Mouse (Mus musculus): ENCODE data around the gene Gm12248. TPM values are rescaled to one million over a fixed set of nuclear protein-coding genes. Genes with fewer than 3 reads are reported as not detected.
A peak's percentile ranks its signal among the peaks of the same experiment; 100 is the strongest.

Gene Gm12248
- polyA plus RNA-seq, 1 experiment from 2014 or later: not detected

GRCm38 (mm10) chr11:58125021-58125420 is 32.1 kb upstream of the Gm12248 start:
- H3K4me3 ChIP-seq (ENCODE audit: low read length): no peak overlapping the region
- H3K9me3 ChIP-seq (ENCODE audit: low read length): no peaks in the 10 kb centered on the region
- no peak overlapping the region for H3K9ac ChIP-seq (replicated peaks; ENCODE audit: low read length)
- 85% methylated on average over 11 of the region's 11 CpGs for WGBS
- H3K27me3 ChIP-seq (ENCODE audit: insufficient read depth, low read length): no peaks in the 10 kb centered on the region
- no peak overlapping the region for H3K27ac ChIP-seq (ENCODE audit: low read length)
- H3K4me1 ChIP-seq (ENCODE audit: insufficient read depth, low read length): no peaks in the 10 kb centered on the region
- H3K36me3 ChIP-seq (ENCODE audit: insufficient read depth, low read length): peaks cover 53% of the 10 kb centered on the region
- no peak overlapping the region for H3K4me2 ChIP-seq (replicated peaks; ENCODE audit: low read depth, low read length)
- no peak for ATAC-seq (ENCODE audit: low FRiP score, low TSS enrichment)

- Histone ChIP-seq H3K27me3 (ENCODE audit: insufficient read depth, low read length) (no peaks in the 10 kb centered on the region), H3K9me3 (ENCODE audit: low read length) (no peaks in the 10 kb centered on the region), H3K36me3 (ENCODE audit: insufficient read depth, low read length) (peaks cover 55% of the 10 kb centered on the region), H3K4me1 (ENCODE audit: insufficient read depth, low read length) (no peaks in the 10 kb centered on the region), H3K4me3 (ENCODE audit: low read length) (no peak overlapping the region), H3K9ac (replicated peaks; ENCODE audit: low read length) (no peak overlapping the region), H3K27ac (ENCODE audit: low read length) (no peak overlapping the region), H3K4me2 (replicated peaks; ENCODE audit: low read depth, low read length) (no peak overlapping the region)
- 89% methylated on average over 2 of the region's 2 CpGs for WGBS
- ATAC-seq (ENCODE audit: low FRiP score, low TSS enrichment): no peak
Observed at GRCm38 (mm10) chr11:58123711-58124110, 30.8 kb upstream of the Gm12248 start.

DNA sequence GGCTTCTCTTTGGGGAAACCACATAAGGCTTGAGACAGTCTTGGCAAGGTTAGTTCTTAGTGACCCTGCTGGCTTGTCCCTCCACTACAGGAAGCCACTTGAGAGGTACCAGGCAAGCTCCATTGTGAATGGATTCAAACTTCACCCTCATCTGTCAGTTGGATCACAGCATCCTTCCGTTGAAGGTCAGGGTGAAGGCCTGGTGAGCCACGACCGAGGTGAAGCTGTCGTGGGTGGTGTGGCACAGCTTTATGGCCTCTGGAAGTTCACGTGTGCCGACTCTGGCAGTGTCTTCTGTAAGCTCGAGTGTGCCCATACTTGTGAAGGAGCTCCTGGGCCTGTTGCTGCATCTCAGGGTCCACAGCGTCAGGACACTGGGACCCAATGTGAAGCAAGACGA is 28.4 kb upstream of the Gm12248 start:
- no peak overlapping the region for H3K4me2 ChIP-seq (replicated peaks; ENCODE audit: low read depth, low read length)
- ATAC-seq (ENCODE audit: low FRiP score, low TSS enrichment): no peak
- H3K4me1 ChIP-seq (ENCODE audit: insufficient read depth, low read length): no peaks in the 10 kb centered on the region
- 82% methylated on average over 9 of the region's 9 CpGs for WGBS
- H3K9me3 ChIP-seq (ENCODE audit: low read length): no peaks in the 10 kb centered on the region
- H3K4me3 ChIP-seq (ENCODE audit: low read length): no peak overlapping the region
- no peaks in the 10 kb centered on the region for H3K27me3 ChIP-seq (ENCODE audit: insufficient read depth, low read length)
- no peak overlapping the region for H3K27ac ChIP-seq (ENCODE audit: low read length)
- H3K9ac ChIP-seq (replicated peaks; ENCODE audit: low read length): no peak overlapping the region
- peaks cover 67% of the 10 kb centered on the region for H3K36me3 ChIP-seq (ENCODE audit: insufficient read depth, low read length)

DNA sequence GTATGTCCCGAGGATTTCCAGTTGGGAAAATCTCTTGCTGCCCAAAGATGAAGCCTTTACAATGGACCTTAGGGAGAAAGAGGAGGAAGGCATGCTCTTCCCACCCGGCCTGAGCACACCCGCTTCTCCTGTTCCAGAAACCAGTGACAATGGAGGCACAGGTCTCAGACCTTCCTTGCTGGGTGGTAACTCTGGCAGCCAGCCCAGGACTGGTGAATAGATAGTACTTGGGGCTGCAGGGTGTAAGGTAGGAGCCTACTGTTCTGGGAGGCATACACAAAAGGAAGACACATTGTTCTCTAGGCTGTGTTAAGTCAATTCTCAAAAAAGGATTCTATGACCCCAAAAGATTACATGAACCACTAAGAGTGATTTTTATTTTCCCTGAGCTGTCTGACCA is 27.7 kb upstream of the Gm12248 start:
- Histone ChIP-seq H3K4me1 (ENCODE audit: insufficient read depth, low read length) (no peaks in the 10 kb centered on the region), H3K4me2 (replicated peaks; ENCODE audit: low read depth, low read length) (no peak overlapping the region), H3K4me3 (ENCODE audit: low read length) (no peak overlapping the region), H3K9ac (replicated peaks; ENCODE audit: low read length) (no peak overlapping the region), H3K27me3 (ENCODE audit: insufficient read depth, low read length) (no peaks in the 10 kb centered on the region), H3K36me3 (ENCODE audit: insufficient read depth, low read length) (peaks cover 69% of the 10 kb centered on the region), H3K9me3 (ENCODE audit: low read length) (no peaks in the 10 kb centered on the region), H3K27ac (ENCODE audit: low read length) (no peak overlapping the region)
- no peak for ATAC-seq (ENCODE audit: low FRiP score, low TSS enrichment)
- 84% methylated on average over 3 of the region's 3 CpGs for WGBS

- no peak for ATAC-seq (ENCODE audit: low FRiP score, low TSS enrichment)
- Histone ChIP-seq H3K36me3 (ENCODE audit: insufficient read depth, low read length) (peaks cover 79% of the 10 kb centered on the region), H3K27ac (ENCODE audit: low read length) (no peak overlapping the region), H3K27me3 (ENCODE audit: insufficient read depth, low read length) (no peaks in the 10 kb centered on the region), H3K9ac (replicated peaks; ENCODE audit: low read length) (no peak overlapping the region), H3K4me2 (replicated peaks; ENCODE audit: low read depth, low read length) (no peak overlapping the region), H3K9me3 (ENCODE audit: low read length) (no peaks in the 10 kb centered on the region), H3K4me3 (ENCODE audit: low read length) (no peak overlapping the region), H3K4me1 (ENCODE audit: insufficient read depth, low read length) (no peaks in the 10 kb centered on the region)
- 87% methylated on average over 10 of the region's 10 CpGs for WGBS
Observed at GRCm38 (mm10) chr11:58117044-58117652, 24.2 kb upstream of the Gm12248 start.

- no peak overlapping the region for H3K9ac ChIP-seq (replicated peaks; ENCODE audit: low read length)
- no peak overlapping the region for H3K27ac ChIP-seq (ENCODE audit: low read length)
- no peak overlapping the region for H3K4me3 ChIP-seq (ENCODE audit: low read length)
- 78% methylated on average over 1 of the region's 1 CpGs for WGBS
- H3K4me1 ChIP-seq (ENCODE audit: insufficient read depth, low read length): no peaks in the 10 kb centered on the region
- ATAC-seq (ENCODE audit: low FRiP score, low TSS enrichment): no peak
- H3K9me3 ChIP-seq (ENCODE audit: low read length): no peaks in the 10 kb centered on the region
- no peak overlapping the region for H3K4me2 ChIP-seq (replicated peaks; ENCODE audit: low read depth, low read length)
- no peaks in the 10 kb centered on the region for H3K27me3 ChIP-seq (ENCODE audit: insufficient read depth, low read length)
- peaks cover 82% of the 10 kb centered on the region for H3K36me3 ChIP-seq (ENCODE audit: insufficient read depth, low read length)
Observed at GRCm38 (mm10) chr11:58116560-58116959, 23.6 kb upstream of the Gm12248 start.

GRCm38 (mm10) chr11:58107664-58108337 is 14.9 kb upstream of the Gm12248 start:
- no peaks in the 10 kb centered on the region for H3K27me3 ChIP-seq (ENCODE audit: insufficient read depth, low read length)
- H3K27ac ChIP-seq (ENCODE audit: low read length): no peak overlapping the region
- H3K4me1 ChIP-seq (ENCODE audit: insufficient read depth, low read length): peaks cover 18% of the 10 kb centered on the region
- H3K4me3 ChIP-seq (ENCODE audit: low read length): no peak overlapping the region
- no peak overlapping the region for H3K9ac ChIP-seq (replicated peaks; ENCODE audit: low read length)
- no peaks in the 10 kb centered on the region for H3K9me3 ChIP-seq (ENCODE audit: low read length)
- no peak overlapping the region for H3K4me2 ChIP-seq (replicated peaks; ENCODE audit: low read depth, low read length)
- 70% methylated on average over 4 of the region's 4 CpGs for WGBS
- ATAC-seq (ENCODE audit: low FRiP score, low TSS enrichment): no peak
- H3K36me3 ChIP-seq (ENCODE audit: insufficient read depth, low read length): peaks cover 29% of the 10 kb centered on the region

DNA sequence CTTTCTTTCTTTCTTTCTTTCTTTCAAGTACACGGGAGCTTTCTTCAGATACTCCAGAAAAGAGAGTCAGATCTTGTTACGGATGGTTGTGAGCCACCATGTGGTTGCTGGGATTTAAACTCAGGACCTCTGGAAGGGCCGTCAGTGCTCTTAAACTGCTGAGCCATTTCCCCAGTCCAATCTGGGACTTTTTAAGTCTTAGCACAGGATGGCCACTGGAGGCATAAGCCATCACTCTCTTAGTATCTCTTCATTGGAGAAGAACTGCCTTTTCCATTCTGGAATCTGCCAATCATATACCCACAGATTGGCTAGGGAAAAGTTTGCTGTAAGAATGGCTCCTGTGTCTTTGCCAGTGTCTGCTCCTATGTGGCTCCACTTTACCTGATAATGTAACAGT is 14.1 kb upstream of the Gm12248 start:
- Histone ChIP-seq H3K9me3 (ENCODE audit: low read length) (no peaks in the 10 kb centered on the region), H3K9ac (replicated peaks; ENCODE audit: low read length) (no peak overlapping the region), H3K4me3 (ENCODE audit: low read length) (no peak overlapping the region), H3K27me3 (ENCODE audit: insufficient read depth, low read length) (no peaks in the 10 kb centered on the region), H3K27ac (ENCODE audit: low read length) (no peak overlapping the region), H3K4me1 (ENCODE audit: insufficient read depth, low read length) (peaks cover 18% of the 10 kb centered on the region), H3K36me3 (ENCODE audit: insufficient read depth, low read length) (peaks cover 26% of the 10 kb centered on the region), H3K4me2 (replicated peaks; ENCODE audit: low read depth, low read length) (no peak overlapping the region)
- ATAC-seq (ENCODE audit: low FRiP score, low TSS enrichment): no peak
- 34% methylated on average over 3 of the region's 3 CpGs for WGBS

DNA sequence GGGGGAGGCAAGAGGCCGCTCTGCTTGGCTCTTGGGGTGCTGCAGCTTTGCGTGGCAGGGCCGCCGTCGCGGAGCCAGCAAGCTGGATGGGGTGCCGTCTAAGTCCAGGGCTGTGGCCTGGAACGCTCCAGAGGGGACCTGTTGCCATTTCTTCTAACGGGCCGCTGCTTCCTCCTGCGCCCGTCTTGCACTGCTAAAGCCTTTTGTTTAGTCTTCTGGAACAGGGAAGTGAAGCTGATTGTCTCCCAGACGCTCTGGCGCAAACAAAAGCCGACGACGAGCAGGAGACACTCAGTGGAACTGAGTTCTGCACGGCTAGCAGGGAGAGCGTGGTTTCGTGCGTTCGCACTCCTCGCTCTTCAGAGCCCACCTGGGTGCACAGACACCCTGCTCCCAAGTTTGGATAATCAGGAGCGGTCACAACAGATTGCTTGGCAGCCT is 11.4 kb upstream of the Gm12248 start:
- Histone ChIP-seq H3K4me2 (replicated peaks; ENCODE audit: low read depth, low read length) (peak overlapping the region; percentile 61), H3K9me3 (ENCODE audit: low read length) (no peaks in the 10 kb centered on the region), H3K27ac (ENCODE audit: low read length) (peak overlapping the region; percentile 96), H3K36me3 (ENCODE audit: insufficient read depth, low read length) (0 out of 2 replicates have a peak, but pooled peaks cover under 1% of the 10 kb centered on the region), H3K4me1 (ENCODE audit: insufficient read depth, low read length) (peaks cover 18% of the 10 kb centered on the region), H3K4me3 (ENCODE audit: low read length) (peak overlapping the region; percentile 95), H3K27me3 (ENCODE audit: insufficient read depth, low read length) (no peaks in the 10 kb centered on the region), H3K9ac (replicated peaks; ENCODE audit: low read length) (peak overlapping the region; percentile 93)
- peak; percentile 25 for ATAC-seq (ENCODE audit: low FRiP score, low TSS enrichment)
- under 1% methylated on average over 24 of the region's 24 CpGs for WGBS

GRCm38 (mm10) chr11:58103697-58104306 is 10.9 kb upstream of the Gm12248 start, which contains the start of gene Cnot8:
TSS of gene Cnot8 (plus strand) at chr11:58104153.
- H3K27me3 ChIP-seq (ENCODE audit: insufficient read depth, low read length): peaks cover 1% of the 10 kb centered on the region; the same call in 1 of the 2 replicates
- peak within 1 kb of the TSS; percentile 93 for H3K9ac ChIP-seq (replicated peaks; ENCODE audit: low read length)
- H3K27ac ChIP-seq (ENCODE audit: low read length): peak within 1 kb of the TSS; percentile 96
- H3K4me2 ChIP-seq (replicated peaks; ENCODE audit: low read depth, low read length): peak within 1 kb of the TSS; percentile 61
- peak; percentile 98 for ATAC-seq (ENCODE audit: low FRiP score, low TSS enrichment)
- no peaks in the 10 kb centered on the region for H3K9me3 ChIP-seq (ENCODE audit: low read length)
- WGBS: under 1% methylated on average over 55 of the region's 55 CpGs
- no peaks in the 10 kb centered on the region for H3K36me3 ChIP-seq (ENCODE audit: insufficient read depth, low read length)
- H3K4me3 ChIP-seq (ENCODE audit: low read length): peak within 1 kb of the TSS; percentile 95
- peaks cover 18% of the 10 kb centered on the region for H3K4me1 ChIP-seq (ENCODE audit: insufficient read depth, low read length)

All from kidney, embryonic 16.5 days (tissue).